In the genomic region with DNA sequence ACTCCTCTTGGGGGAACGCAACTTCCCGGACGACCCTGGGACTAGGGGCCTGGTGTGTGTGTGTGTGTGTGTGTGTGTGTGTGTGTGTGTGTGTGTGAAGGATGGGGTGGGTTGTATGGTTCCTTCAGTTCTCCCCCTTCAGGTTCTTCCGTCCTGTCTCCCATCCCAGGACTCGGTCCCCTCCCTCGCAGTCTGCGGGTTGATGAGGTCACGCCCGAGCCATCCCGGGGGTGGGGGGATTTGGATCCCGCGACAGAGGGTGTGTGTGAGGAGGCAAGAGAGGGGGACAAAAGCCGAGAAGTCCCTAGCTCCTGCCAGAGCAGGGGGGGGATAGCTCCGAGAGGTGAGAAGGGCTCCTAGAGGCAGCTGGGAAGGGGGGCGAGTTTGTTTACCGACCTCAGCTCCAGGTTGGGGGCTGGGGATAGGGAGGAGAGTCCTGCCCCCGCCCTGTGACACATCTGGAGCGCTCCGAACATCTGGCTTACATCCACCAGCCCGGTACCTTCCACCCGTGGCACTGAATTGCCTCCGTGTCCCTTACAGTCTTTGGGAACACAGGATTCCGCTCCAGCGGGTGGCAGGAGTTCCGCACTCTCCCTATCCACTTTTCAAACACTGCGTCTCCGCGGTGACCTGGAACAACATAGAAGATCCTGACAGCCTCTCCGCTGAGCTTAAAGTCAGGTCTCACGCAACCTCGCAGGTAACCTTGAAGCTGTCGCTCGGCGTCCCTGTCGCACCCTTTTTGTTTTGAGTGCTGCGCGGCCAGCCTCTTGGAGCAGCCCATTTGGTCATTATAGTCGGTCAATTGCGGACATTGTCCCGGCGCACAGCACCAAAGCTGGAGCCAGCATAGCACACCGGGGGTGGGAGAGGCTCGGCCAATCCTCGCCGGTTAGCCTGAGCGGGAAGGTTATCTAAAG, we compare ENCODE assay signal across 8 mouse cellular contexts. TPM values are rescaled to one million over a fixed set of nuclear protein-coding genes. Genes with fewer than 3 reads are reported as not detected.
DNase-seq lines count a peak whose midpoint lies in the region; ATAC-seq and TF ChIP-seq lines count a peak whose summit lies in the region.

No protein-coding gene starts in this region.

- peak overlapping the region; percentile 97 for H3K4me2 ChIP-seq in heart, embryonic 14.5 days (ENCODE audit: low read length)
- H3K4me2 ChIP-seq in liver, embryonic 11.5 days, result peak overlapping the region; percentile 78
- H3K4me2 ChIP-seq in stomach, embryonic 14.5 days (replicated peaks; ENCODE audit: low read depth, low read length), result peak overlapping the region; percentile 98

- no peaks in the 10 kb centered on the region for H3K9me3 ChIP-seq in heart, embryonic 14.5 days (ENCODE audit: control insufficient read depth, low read length)
- H3K9me3 ChIP-seq in liver, embryonic 11.5 days (ENCODE audit: control insufficient read depth, low read length), result no peaks in the 10 kb centered on the region
- H3K9me3 ChIP-seq in stomach, embryonic 14.5 days (ENCODE audit: control insufficient read depth, low read depth, low read length), result no peaks in the 10 kb centered on the region

- 0 out of 2 replicates have a peak, but pooled peaks cover 2% of the 10 kb centered on the region for H3K4me1 ChIP-seq in bone marrow macrophage, adult 2 months (ENCODE audit: control insufficient read depth, insufficient read depth, low read length)
- H3K4me1 ChIP-seq in heart, embryonic 14.5 days (ENCODE audit: control insufficient read depth in 2 of 2, insufficient read depth in 2 of 2, low read length in 2 of 2), result peaks cover 35 to 47% of the 10 kb centered on the region in 2 experiments
- H3K4me1 ChIP-seq in liver, embryonic 11.5 days (replicated peaks; ENCODE audit: control insufficient read depth, insufficient read depth, low read length), result 0 out of 2 replicates have a peak, but pooled peaks cover 4% of the 10 kb centered on the region
- peaks cover 29% of the 10 kb centered on the region; the same call in 1 of the 2 replicates for H3K4me1 ChIP-seq in stomach, embryonic 14.5 days (ENCODE audit: control insufficient read depth, insufficient read depth, low read length)

- peak overlapping the region; percentile 23; the same call in 1 of the 2 replicates for H3K4me3 ChIP-seq in bone marrow macrophage, adult 2 months (ENCODE audit: insufficient read depth, low read length)
- peak overlapping the region; percentile 48 to 58 for H3K4me3 ChIP-seq in heart, embryonic 14.5 days (ENCODE audit: control insufficient read depth in 1 of 2, insufficient read depth in 1 of 2, low read depth in 1 of 2, low read length in 2 of 2)
- peak overlapping the region; percentile 51 for H3K4me3 ChIP-seq in liver, embryonic 11.5 days (ENCODE audit: low read depth, low read length)
- H3K4me3 ChIP-seq in stomach, embryonic 14.5 days (ENCODE audit: low read depth, low read length), result peak overlapping the region; percentile 59

- peak overlapping the region; percentile 72 for H3K9ac ChIP-seq in heart, embryonic 14.5 days (ENCODE audit: low read length)
- 0 out of 2 replicates have a peak overlapping the region, but pooled peaks have one; percentile 12 for H3K9ac ChIP-seq in liver, embryonic 11.5 days (ENCODE audit: low read depth, low read length)
- H3K9ac ChIP-seq in stomach, embryonic 14.5 days (replicated peaks; ENCODE audit: low read depth, low read length), result peak overlapping the region; percentile 53; the same call in 1 of the 2 replicates

- no peak overlapping the region for H3K27ac ChIP-seq in bone marrow macrophage, adult 2 months (ENCODE audit: insufficient read depth, low read depth, low read length)
- H3K27ac ChIP-seq in heart, embryonic 14.5 days (replicated peaks in 1 of 2; ENCODE audit: control insufficient read depth in 1 of 2, insufficient read depth in 1 of 2, low read depth in 2 of 2, low read length in 2 of 2), result no peak overlapping the region
- no peak overlapping the region for H3K27ac ChIP-seq in liver, embryonic 11.5 days (ENCODE audit: low read depth, low read length)
- no peak overlapping the region for H3K27ac ChIP-seq in stomach, embryonic 14.5 days (ENCODE audit: low read length)

- H3K36me3 ChIP-seq in heart, embryonic 14.5 days (ENCODE audit: control insufficient read depth, insufficient read depth, low read length), result no peaks in the 10 kb centered on the region
- no peaks in the 10 kb centered on the region for H3K36me3 ChIP-seq in liver, embryonic 11.5 days (ENCODE audit: control insufficient read depth, insufficient read depth, low read length)
- no peaks in the 10 kb centered on the region for H3K36me3 ChIP-seq in stomach, embryonic 14.5 days (ENCODE audit: control insufficient read depth, insufficient read depth, low read length)

- H3K27me3 ChIP-seq in heart, embryonic 14.5 days (ENCODE audit: control insufficient read depth, insufficient read depth, low read length), result peaks cover 46% of the 10 kb centered on the region
- peaks cover 98% of the 10 kb centered on the region for H3K27me3 ChIP-seq in liver, embryonic 11.5 days (replicated peaks; ENCODE audit: control insufficient read depth, insufficient read depth, low read length)
- peaks cover 23% of the 10 kb centered on the region for H3K27me3 ChIP-seq in stomach, embryonic 14.5 days (ENCODE audit: control insufficient read depth, insufficient read depth, low read length)

- DNase-seq in heart, adult 18-20 months, result peak; percentile 39 to 70
- DNase-seq in heart, adult 8-10 months (ENCODE audit: low spot score), result no peak
- DNase-seq in liver, embryonic 11.5 days (ENCODE audit: low spot score), result no peak
- no peak for DNase-seq in urinary bladder, postnatal 25 days (ENCODE audit: low spot score)
- no peak for DNase-seq in right cerebral cortex, postnatal 25 days

- no peak for ATAC-seq in heart, embryonic 14.5 days (ENCODE audit: insufficient number of reproducible peaks, insufficient read depth, low FRiP score, low read depth)
- ATAC-seq in liver, embryonic 11.5 days (replicated peaks; ENCODE audit: low FRiP score), result no peak
- ATAC-seq in stomach, embryonic 14.5 days (ENCODE audit: insufficient number of reproducible peaks, insufficient read depth, low FRiP score, low read depth), result no peak

- under 1% methylated on average over 44 of the region's 46 CpGs for WGBS in heart, embryonic 14.5 days
- WGBS in liver, embryonic 11.5 days, result 1% methylated on average over 46 of the region's 46 CpGs
- under 1% methylated on average over 44 of the region's 46 CpGs for WGBS in stomach, embryonic 14.5 days

- no peak for TF ChIP-seq POLR2A in bone marrow macrophage, adult 2 months (IDR thresholded peaks at IDR 0.05; ENCODE audit: borderline replicate concordance, low read depth, low read length)

- no peak for TF ChIP-seq CTCF in bone marrow macrophage, adult 2 months (IDR thresholded peaks at IDR 0.05; ENCODE audit: low read depth, low read length)

RNA-seq across cellular contexts. Expression of gene Wnt11, which starts 0.9 kb away (rescaled TPM):
- 1 to 10 TPM; 5.2 to 5.8 TPM for total RNA-seq in heart, adult 18-20 months (2021)
- total RNA-seq in heart, adult 8-10 months (2022), result 1 to 10 TPM; 4.2 to 7.8 (median 6.4) TPM
- polyA plus RNA-seq in bone marrow macrophage, adult 2 months (2012; ENCODE audit: insufficient read depth, insufficient read length, missing spikeins), result not detected in 2 replicates
- polyA plus RNA-seq in heart, embryonic 14.5 days (2014; fragmentation: Nextera tagmentation; extraction: Ambion mirVana), result 13.5 and 14.7 TPM in 2 replicates
- polyA plus RNA-seq in liver, embryonic 11.5 days (2014; fragmentation: Nextera tagmentation; extraction: Ambion mirVana), result 7.5 and 8.0 TPM in 2 replicates
- polyA plus RNA-seq in stomach, embryonic 14.5 days (2014; fragmentation: Nextera tagmentation; extraction: Ambion mirVana), result 7.2 and 8.6 TPM in 2 replicates

Comparison
In these comparisons a context has a peak if more than half of its experiments do, and no peak if none do; other contexts are left out.
1. DNase-seq: peak in heart, adult 18-20 months (2 of 2); none in heart, adult 8-10 months (single experiment), liver, embryonic 11.5 days (single experiment), urinary bladder, postnatal 25 days (single experiment) and right cerebral cortex, postnatal 25 days (single experiment).
2. H3K9ac ChIP-seq: peak in every context shown above with its lines; median percentile 72 in heart, embryonic 14.5 days; 53 in stomach, embryonic 14.5 days; 12 in liver, embryonic 11.5 days.
3. Peak in every context shown above with its lines, with median percentiles within 50 percentile points of each other: H3K4me3 ChIP-seq and H3K4me2 ChIP-seq.